ENCODE assay signal across 7 mouse cellular contexts in the genomic region with DNA sequence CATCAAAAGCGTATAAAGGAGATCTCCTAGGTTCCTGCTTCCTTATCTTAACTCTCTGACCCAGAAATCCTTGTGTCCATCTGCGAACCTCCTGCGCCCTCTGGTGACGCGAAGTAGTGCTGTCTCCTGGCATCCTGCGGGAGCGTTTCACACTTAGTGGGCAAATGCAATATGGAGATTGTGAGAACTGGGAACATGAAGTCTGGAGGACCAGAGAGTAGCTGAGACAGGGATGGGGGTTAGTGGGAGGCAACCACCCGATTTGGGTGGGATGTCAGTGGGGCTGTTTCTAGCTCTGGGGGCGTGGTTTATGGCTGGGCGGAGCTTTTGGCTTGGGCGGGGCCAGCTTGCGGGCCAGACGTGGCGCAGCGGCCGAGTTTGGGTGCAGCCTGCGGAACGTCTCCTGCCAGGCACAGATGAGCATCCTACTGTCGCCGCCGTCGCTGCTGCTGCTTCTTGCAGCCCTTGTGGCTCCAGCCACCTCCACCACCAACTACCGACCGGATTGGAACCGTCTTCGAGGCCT. TPM values are rescaled to one million over a fixed set of nuclear protein-coding genes. Genes with fewer than 3 reads are reported as not detected.
DNase-seq lines count a peak whose midpoint lies in the region; ATAC-seq lines count a peak whose summit lies in the region.

A gene (plus strand): TSS at position 156 of the 526 bp plus-strand sequence.

- peaks cover 37% of the 10 kb centered on the region for H3K4me1 ChIP-seq in embryonic facial prominence, embryonic 10.5 days
- peaks cover 19% of the 10 kb centered on the region for H3K4me1 ChIP-seq in limb, embryonic 10.5 days
- H3K4me1 ChIP-seq in midbrain, embryonic 13.5 days (replicated peaks): peaks cover 33% of the 10 kb centered on the region

- H3K27ac ChIP-seq in embryonic facial prominence, embryonic 10.5 days (replicated peaks): peak within 1 kb of the TSS; percentile 78
- H3K27ac ChIP-seq in limb, embryonic 10.5 days: peak within 1 kb of the TSS; percentile 75
- no peak within 1 kb of the TSS for H3K27ac ChIP-seq in midbrain, embryonic 13.5 days

- no peaks in the 10 kb centered on the region for H3K9me3 ChIP-seq in embryonic facial prominence, embryonic 10.5 days
- H3K9me3 ChIP-seq in limb, embryonic 10.5 days (replicated peaks): no peaks in the 10 kb centered on the region
- no peaks in the 10 kb centered on the region for H3K9me3 ChIP-seq in midbrain, embryonic 13.5 days

- peaks cover 44% of the 10 kb centered on the region for H3K27me3 ChIP-seq in embryonic facial prominence, embryonic 10.5 days (replicated peaks; ENCODE audit: low read depth, poor library complexity, severe bottlenecking)
- H3K27me3 ChIP-seq in limb, embryonic 10.5 days (ENCODE audit: low read depth, poor library complexity, severe bottlenecking): peaks cover 44% of the 10 kb centered on the region
- peaks cover 39% of the 10 kb centered on the region for H3K27me3 ChIP-seq in midbrain, embryonic 13.5 days

- H3K36me3 ChIP-seq in embryonic facial prominence, embryonic 10.5 days (replicated peaks): peaks cover 7% of the 10 kb centered on the region; the same call in 1 of the 2 replicates
- H3K36me3 ChIP-seq in limb, embryonic 10.5 days: peaks cover 6% of the 10 kb centered on the region; the same call in 1 of the 2 replicates
- H3K36me3 ChIP-seq in midbrain, embryonic 13.5 days: no peaks in the 10 kb centered on the region

- H3K4me3 ChIP-seq in embryonic facial prominence, embryonic 10.5 days: peak within 1 kb of the TSS; percentile 67
- H3K4me3 ChIP-seq in limb, embryonic 10.5 days: peak within 1 kb of the TSS; percentile 61
- H3K4me3 ChIP-seq in midbrain, embryonic 13.5 days (replicated peaks): peak within 1 kb of the TSS; percentile 47

- ATAC-seq in granulocyte monocyte progenitor cell, adult 5-6 weeks (replicated peaks; ENCODE audit: poor library complexity, severe bottlenecking): peak; percentile 75
- ATAC-seq in midbrain, embryonic 13.5 days: peak; percentile 83

- peak within 1 kb of the TSS; percentile 65; the same call in 1 of the 2 replicates for H3K9ac ChIP-seq in midbrain, embryonic 13.5 days (replicated peaks)

- WGBS in embryonic facial prominence, embryonic 10.5 days: under 1% methylated on average over 26 of the region's 26 CpGs
- under 1% methylated on average over 26 of the region's 26 CpGs for WGBS in limb, embryonic 10.5 days
- WGBS in midbrain, embryonic 13.5 days: under 1% methylated on average over 26 of the region's 26 CpGs

- DNase-seq in adrenal gland, postnatal 10 days: peak; percentile 91
- peak; percentile 85 for DNase-seq in embryonic facial prominence, embryonic 10.5 days (ENCODE audit: low spot score)
- DNase-seq in kidney, adult 11 months: peak; percentile 89
- peak; percentile 85 for DNase-seq in limb, embryonic 10.5 days (ENCODE audit: low spot score)
- DNase-seq in spleen, adult 12 weeks (ENCODE audit: low spot score): peak; percentile 66

- H3K4me2 ChIP-seq in midbrain, embryonic 13.5 days (replicated peaks): peak within 1 kb of the TSS; percentile 67

RNA-seq across cellular contexts. Expression of the gene that starts here (rescaled TPM):
- 10 to 100 TPM; 42.7 to 43.6 TPM for total RNA-seq in adrenal gland, postnatal 10 days (2021)
- 39.3 and 50.2 TPM in 2 replicates for polyA plus RNA-seq in embryonic facial prominence, embryonic 10.5 days (2016; fragmentation: Nextera tagmentation; extraction: Ambion mirVana)
- total RNA-seq in granulocyte monocyte progenitor cell, adult 5-6 weeks (2014; fragmentation: Nextera tagmentation): 22.0 and 28.8 TPM in 2 replicates
- total RNA-seq in granulocyte monocyte progenitor cell, adult 5-6 weeks (2017): 17.0 and 21.1 TPM in 2 replicates
- 24.4 and 35.0 TPM in 2 replicates for polyA plus RNA-seq in limb, embryonic 10.5 days (2016; fragmentation: Nextera tagmentation; extraction: Ambion mirVana)
- polyA plus RNA-seq in midbrain, embryonic 13.5 days (2015; fragmentation: Nextera tagmentation; extraction: Ambion mirVana): 30.3 and 32.0 TPM in 2 replicates
